Mouse (Mus musculus) gastrocnemius, postnatal 10 days (tissue): ENCODE results near the gene Alkbh6. TPM values are rescaled to one million over a fixed set of nuclear protein-coding genes. Genes with fewer than 3 reads are reported as not detected.

Source experiments
- DNase-seq: peaks from one replicate; pipeline ENCODE4 v3.0.0; 2021; ENCODE audit warnings: mixed read lengths
- total RNA-seq, 2 experiments: library from RNA; stranded (reverse); gene quantifications; 2 replicates each; pipeline ENCODE4 v1.2.3; 2021

The Alkbh6 gene
- total RNA-seq, 2 experiments from 2014 or later = 18.3 to 18.6 TPM

DNA sequence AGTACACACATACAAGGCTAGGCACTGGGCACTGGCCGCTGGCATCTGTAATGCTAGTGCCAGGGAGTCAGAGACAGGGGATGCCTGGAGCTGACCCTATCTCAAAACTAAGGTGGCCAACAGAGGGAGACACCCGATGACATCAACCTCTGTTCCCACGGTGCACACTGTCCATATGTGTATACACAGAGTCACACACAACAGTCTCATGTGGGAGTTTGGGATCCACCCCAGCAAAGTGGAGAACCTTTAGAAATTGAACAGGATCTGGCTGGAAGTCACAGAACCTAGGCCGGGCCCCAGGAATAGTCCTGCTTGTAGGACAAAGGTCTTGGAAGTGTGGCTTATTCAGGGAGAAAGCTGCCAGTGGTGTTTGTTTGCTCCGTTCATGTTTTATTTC is 14.2 kb upstream of the Alkbh6 start:
- DNase-seq = no peak

DNA sequence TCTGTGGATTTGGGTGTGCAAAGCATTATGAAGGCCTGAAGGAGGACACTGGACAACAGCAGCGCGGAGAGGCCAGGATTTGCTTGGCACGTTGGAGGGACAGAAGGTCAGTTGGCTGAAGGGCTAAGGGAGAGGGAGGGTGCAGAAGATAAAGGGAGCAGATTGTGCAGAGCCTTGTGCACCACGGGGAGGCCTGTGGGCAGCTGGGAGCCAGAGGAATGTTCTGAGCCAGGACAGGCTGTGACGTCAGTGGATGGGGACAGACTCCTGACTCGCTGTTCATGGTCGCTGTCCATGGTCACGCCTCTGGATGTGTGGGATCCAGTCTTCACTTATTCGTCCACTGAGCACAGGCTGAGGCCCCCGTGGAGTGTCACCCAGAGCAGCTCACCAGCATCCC is 13.4 kb upstream of the Alkbh6 start:
- DNase-seq = peak; percentile 34

DNA sequence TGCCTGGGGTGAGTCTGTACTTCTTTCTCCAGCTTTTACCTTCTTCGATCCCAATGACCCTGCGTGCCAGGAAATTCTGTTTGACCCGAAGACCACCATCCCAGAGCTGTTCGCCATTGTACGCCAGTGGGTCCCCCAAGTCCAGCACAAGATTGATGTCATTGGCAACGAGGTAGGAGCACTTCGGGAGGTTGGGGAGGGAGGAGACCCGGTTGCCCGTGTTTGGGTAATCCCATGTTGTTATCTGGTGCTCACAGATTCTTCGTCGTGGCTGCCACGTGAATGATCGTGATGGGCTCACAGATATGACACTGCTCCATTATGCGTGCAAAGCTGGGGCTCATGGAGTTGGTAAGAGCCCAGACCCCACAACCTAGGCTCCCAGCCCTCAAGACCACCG is 11.7 kb upstream of the Alkbh6 start:
- DNase-seq = no peak

DNA sequence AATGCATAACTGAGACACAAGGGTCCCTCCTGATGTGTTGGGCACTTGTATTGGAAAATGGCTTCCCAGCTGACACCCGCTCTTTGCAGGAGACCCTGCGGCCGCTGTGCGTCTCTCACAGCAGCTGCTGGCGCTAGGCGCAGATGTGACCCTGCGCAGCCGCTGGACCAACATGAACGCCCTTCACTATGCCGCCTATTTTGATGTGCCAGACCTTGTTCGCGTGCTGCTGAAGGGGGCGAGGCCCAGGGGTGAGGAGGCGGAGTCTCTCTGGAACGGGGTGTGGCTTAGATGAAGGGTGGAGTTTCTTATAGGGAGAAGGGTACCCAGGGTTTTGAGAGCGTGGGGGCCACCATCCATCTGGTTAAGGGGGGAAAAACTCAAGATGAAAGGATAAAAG is 11.3 kb upstream of the Alkbh6 start:
- no peak for DNase-seq

DNA sequence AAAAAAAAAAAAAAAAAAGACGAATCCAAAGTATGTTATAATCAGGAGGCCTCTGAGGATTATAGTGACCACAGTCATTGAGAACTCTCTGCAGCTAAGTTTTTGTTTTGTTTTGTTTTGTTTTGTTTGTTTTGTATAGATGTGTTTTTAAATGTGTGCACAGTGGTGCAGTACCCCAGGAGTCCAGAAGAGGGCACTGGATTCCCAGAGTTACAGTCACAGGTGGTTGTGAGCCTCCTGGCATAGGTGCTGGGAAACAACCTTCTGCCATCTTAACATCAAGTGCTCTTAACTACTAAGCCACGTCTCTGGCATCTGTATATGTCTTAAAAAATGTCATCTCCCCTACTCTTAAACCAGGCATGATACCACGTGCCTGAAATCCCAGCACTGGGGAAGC is 7.6 kb upstream of the Alkbh6 start:
- DNase-seq = no peak

DNA sequence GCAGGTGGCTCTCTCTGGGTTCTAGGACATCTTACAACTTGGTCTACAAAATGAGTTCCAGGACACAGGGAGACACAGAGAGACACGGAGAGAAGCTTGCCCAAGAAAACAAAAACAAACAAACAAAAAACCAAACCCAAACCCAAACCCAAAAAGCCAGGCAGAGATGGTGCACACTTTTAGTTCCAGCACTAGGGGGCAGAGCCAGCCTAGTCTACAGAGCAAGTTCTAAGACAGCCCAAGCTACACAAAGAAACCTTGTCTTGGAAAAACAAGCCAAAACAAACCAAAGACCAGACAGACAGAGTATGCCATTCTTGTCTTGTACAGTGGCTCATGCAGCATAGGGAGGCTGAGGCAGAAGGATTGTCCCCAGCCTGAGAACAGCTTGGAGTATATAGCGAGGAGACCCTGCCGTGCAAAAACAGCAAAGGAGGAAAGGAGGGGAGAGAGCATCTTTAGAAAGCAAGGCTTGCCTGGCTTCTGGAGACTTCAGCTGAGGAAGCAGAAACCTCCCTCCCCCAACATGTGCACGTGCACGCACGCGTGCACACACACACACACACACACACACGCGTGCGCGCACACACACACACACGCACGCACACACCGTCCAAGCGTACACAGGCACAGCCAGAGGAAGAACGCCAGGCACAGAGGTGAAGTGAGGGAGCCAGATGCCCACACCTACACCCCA is 2.3 kb upstream of the Alkbh6 start:
- DNase-seq = no peak

DNA sequence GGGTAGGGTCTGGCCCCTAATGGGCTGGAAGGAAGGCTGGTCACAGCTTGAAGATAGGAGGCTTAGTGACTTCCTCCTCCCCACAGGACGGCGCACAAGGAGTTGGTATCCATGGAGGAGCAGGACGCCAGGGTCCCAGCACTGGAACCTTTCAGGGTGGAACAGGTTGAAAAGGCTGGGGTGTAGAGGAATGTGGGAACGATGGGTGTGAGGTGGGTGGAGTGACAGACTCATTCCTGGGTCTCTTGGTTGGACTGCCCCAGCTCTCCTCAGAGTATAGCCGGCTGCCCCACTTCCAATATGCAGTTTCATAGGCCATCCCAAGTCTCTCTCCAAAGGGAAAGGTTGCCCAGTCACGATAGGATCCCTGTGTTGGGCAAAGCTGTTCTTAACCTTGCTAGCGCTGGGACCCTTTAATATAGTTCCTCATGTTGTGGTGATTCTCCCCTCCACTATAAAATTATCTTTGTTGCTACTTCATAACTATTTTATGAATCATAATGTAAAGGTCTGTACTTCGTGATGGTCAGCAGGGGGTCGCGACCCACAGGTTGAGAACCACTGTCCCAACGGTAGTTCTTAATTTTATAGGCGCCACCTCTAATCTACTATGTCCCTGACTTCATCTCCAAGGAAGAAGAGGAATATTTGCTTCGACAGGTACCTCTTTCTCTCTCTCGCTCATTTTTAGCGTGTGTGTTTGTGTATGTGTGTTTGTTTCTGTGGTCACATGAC is 1.0 kb downstream of the Alkbh6 start:
- no peak for DNase-seq

DNA sequence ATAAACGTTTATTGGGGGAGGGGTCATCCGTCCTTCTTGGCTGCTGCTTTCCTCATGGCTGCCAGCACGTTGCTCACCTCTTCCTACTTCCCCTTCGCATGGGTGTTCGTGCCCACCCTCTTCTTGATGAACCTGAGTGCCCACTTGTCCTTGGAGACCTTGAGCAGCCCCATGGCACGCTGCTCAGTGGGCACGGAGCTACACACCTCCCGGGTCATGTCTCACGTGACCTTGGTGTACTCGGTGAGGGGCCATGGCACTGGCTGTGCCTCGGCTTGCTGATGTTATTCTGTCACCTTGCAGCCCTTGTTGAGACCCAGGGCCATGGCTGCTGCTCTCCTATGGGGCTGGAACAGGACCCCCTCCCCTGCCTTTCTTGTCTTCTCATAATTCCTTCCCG is 1.6 kb downstream of the Alkbh6 start:
- DNase-seq = no peak

DNA sequence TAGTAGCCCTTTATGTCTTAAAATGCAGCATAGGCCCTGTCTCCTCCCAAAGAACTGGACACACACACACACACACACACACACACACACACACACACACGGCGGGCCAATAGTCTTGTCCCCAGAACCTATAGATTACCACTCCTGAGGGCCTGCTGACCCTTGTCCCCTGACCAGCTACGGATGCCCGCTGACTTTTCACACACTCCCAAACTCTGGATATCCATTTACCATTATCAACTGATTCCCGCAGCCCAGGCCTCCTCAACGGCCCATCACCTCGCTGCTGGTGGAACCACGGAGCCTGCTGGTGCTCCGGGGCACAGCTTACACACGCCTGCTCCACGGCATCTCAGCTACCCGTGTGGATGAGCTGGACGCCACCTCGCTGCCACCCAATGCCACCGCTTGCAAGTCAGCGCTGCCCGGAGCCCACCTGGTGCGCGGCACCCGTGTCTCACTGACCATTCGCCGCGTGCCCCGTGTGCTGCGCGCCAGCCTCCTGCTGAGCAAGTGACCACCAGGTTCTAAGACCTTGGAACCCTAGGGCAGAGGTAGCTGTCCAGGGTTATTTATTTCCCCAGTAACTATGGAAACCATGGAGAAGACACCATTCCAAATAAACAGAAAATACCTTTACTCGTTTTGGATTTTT is 5.3 kb downstream of the Alkbh6 start:
- DNase-seq = no peak

DNA sequence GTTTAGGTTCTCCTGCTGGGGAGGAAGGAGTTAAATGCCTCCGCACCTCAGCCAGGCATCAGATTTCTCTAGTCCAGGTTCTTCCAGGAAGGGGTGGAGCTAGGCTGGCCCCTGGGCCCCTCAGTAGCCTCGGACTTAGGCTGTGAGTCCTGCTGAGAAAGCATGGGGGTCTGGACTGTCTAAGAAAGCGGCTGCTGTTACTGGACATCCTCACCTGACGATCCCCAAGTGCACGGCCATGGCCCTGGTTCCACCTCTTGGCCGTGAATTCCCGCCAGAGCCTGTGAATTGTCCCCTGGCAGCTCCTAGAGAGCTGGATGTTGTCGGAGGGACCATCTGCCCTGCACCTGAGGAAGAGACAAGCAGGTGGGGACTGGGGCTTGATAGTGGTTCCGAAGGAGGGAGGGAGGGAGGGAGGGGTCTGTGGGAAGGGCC is 6.2 kb downstream of the Alkbh6 start, which contains the start of gene Syne4:
Gene Syne4 (plus strand): TSS at position 87 of the 435 bp plus-strand sequence.
- DNase-seq = no peak

DNA sequence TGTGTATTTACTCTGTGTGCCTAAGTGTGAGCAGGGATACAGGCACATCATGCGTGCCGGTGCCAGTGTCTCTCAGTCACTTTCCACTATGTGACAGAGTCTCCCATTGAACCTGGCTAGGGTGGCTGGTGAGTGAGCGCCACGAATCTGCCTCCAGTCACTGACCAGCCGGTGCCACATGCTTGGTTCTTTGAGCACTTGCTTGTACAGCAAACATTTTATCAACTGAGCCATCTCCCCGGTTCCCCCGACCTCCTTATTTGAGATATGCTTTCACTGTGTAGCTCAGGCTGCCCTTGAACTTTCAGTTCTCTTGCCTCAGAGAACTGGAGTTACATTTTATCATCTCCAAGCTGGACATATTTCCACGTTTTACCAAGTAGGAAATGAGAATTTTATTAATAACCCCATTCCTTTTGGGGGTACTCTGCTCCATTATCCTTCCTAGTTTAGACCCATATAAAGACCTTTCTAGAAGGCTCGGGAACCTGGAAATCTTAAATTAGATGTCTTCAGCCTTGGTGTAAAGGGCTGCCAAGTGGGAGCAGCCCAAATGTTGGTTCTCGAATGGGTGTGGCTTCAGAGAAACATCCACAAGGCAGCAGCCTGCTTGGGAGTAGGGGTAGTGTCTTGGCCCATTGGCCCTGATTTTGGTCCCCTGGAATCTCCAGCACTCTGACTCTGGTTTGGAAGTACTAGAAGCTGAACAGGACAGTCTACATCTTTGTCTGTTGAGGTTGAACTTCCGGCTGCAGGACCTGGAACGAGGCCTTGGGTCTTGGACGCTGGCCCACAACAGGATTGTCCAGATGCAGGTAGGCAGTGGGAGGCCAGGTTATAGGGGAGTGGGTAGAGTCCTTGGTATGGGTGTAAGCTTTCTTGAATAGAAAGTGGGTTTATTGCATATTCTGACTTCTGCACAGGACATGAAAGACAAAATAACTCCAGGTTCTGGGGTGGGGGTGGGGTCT is 7.3 kb downstream of the Alkbh6 start:
- no peak for DNase-seq

DNA sequence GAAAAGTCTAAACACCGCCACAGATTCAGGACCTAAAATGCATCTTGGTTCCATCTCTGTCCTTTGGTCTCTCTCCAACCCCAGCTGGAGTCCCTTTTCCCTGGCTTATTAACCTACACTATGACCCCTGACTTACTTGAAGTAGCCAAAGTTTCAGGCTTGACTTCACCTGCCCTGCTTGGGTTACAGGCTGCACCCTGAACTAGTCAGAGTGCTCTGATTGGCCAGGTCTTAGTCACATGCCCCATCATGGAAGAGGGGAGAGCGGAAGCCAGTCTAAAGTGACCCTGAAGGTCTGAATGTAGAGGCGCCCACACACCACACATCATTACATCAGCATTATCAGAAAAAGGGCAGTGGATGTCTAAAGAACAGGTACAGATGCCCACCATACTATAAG is 9.6 kb downstream of the Alkbh6 start:
- no peak for DNase-seq

DNA sequence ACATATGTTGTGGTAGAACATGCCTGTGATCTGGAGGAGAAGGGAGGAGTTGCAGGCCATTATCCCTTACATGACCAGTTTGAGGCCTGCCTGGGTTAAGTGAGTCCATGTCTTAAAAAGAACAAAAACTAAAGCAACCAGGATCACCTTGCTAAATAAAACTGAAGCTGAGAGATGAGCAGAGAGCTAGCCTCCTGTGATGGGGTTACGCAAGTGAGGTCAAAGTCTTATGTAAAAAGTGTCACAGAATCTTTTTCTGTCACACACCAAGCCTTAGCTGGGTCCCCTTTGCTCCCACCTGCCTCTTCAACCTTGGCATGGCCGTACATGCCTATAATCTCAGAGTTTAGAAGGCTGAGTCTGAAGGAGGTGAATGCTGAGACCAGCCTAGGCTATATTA is 12.4 kb downstream of the Alkbh6 start:
- DNase-seq = no peak

DNA sequence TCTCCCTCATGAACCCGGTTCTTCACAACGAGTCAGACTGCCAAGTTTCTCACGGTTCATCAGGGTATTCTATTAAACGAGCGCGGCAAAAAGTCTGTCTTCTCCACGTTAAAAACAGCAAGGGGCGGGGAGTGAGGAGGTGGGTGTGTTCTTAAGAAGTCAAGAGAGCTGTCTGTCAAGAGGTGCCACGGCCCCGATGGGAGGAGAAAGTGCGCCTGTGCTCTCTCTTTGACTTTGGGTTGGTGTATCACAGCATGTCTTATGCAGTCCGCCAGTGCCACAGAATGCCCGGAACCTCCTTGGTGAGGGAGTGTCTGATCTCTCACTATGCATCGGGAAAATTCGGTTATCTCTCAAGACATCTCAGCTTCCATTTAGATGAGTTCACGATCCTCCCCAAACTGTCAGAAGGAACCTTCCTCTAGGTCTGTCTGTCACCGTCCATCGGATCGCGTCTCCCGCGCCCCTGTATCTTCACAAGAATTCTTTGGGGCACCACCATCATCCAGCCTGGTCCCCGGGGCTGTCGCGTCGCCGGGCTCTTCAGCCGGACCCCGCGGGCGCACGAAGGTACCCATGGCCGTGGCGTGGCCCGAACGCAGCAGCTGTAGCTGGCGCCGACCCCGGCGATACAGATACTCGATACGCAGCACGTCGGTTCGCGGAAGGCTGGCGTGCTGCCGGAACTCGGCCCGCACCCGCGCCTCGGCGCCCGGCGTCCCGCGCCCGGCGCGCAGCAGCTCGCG is 13.2 kb downstream of the Alkbh6 start, which contains the start of gene E130208F15Rik:
Gene E130208F15Rik (plus strand): TSS at position 202 of the 746 bp plus-strand sequence.
- peak; percentile 49 for DNase-seq

DNA sequence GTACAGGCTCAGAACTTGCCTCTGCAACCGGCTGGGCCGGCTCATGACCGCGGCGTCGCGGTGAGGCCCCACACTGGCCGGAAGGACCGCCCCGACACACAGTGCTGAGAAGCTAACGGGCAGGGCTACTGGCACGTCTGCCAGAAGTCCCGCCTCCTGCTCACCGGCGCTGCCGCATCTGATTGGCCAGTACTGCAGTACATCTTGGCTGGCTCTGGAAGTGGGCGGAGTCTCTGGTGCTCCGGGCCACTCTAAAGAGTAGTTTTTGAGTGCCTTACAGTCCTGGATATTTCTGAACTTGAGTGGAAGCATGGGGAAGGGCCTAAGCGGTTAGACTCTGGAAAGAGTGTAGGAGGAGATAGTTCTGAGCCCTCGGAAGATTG is 13.8 kb downstream of the Alkbh6 start:
- DNase-seq = peak; percentile 97

DNA sequence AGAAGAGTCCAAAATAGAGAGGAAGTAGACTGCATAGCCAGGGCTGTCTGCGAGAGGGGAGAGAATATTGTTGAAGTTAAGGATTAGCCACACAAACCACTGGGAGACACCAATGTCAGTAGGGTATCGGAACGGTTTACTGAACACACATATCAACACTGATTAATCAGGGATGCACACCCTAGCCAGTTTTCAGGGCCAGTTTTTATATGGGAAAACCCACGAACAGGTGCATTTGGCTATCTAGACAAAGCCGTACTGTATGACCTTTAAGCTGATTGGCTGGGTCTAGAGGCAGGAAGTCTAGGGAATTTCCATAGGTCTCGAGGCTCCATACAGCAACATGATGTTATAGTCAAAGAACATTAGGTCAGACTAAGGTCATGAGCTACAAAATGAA is 14.3 kb downstream of the Alkbh6 start:
- no peak for DNase-seq

DNA sequence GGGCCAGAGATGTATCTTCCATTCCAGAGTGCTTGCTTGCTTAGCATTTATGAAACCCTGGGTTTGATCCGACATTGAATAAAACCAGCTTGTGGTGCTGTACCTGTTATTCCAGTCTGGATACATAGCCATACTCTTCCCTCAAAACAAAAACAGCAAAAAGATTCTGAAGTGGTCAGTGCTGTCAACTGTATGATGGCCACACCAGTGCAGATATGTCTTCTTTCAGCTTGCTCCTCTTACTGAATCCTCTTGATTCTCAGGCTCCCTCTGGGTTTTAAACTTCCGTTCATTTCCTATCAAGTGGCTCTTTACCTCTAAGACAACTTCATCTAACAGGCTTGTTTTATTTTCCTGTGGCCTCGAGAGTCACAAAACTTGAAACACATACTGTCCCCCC is 15.3 kb downstream of the Alkbh6 start, which contains the start of gene Sdhaf1:
Gene Sdhaf1 (minus strand): TSS at position 101 of the 400 bp plus-strand sequence.
- no peak for DNase-seq

DNA sequence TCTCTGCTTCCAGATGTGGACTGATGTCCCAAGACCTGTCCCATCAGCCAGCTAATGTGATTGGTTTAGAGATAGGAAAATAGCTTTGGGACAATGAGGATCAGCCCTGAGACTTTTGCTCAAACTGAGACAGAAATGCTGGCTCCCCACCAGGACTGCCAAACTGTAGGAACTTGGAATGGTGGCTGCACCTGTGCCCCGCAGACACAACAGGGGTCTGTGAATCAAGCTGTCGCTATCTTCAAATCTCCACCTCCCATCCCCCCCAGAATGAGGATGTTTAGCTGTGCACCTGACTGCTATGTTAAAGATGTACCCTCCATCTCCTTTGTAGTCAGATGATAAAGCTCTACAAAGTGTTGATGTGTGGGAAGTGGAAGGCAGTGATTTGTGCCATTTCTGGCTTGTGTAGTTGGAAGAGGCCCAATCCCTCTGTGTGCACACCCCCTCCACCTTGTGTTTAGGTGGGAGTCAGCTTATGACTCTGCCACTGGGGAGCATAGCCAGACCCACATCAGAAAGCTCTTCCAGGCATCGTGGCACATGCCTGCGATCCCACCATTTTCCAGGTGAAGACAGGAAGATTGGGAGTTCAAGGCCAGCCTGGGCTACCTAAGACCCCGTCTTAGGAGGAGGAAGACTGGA is 15.9 kb downstream of the Alkbh6 start:
- DNase-seq = no peak

DNA sequence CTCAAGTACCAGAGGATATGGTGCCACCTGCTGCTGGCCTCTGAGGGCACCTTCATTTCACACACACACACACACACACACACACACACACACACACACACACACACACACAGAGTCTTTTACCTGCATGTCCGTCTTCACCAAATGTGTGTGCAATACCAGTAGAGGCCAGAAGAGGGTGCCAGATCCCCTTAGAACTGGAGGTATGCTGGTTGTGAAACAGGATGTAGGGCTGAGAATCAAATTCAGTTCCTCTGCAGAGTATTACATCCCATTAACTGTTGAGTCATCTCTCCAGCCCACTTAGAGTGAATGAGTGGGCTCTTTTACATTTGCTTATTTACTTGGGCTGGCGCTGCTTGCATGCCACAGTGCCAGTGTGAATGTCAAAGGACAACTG is 16.8 kb downstream of the Alkbh6 start:
- peak; percentile 49 for DNase-seq

DNA sequence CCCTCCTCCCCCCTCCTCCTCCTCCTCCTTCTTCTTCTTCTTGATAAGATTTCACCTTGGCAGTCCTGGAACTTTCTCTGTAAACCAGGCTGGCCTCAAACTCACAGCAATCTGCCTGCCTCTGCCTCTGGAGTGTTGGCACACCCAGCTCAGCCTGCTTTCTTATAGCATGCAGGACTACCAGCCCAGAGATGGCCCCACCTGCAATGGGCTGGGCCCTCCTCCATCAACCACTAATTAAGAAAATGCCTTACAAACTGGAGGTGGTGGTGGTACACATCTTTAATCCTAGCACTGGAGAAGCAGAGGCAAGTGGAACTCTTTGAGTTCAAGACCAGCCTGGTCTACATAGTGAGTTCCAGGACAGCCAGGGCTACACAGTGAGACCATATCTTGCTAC is 17.9 kb downstream of the Alkbh6 start:
- DNase-seq = no peak

DNA sequence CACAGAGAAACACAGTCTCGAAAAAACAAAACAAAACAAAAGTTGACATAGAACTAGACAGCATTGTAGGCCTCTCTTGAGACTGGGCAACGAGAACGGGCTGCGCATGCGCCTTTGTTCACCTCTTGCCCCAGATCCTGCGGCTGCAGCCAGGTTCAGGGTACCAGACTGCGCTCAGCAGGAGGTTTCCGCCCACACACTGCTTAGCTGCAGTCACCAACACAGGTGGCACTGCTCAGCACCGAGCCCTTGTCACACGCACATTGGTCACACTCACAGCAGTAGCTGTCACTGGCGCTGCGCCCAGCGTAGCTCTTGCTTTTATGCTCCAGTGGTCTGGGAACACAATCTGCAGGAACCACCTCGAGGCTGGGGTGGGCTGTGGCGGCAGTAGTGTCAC is 18.6 kb downstream of the Alkbh6 start:
- no peak for DNase-seq
